Mouse (Mus musculus) CH12.LX (cell line): ENCODE measurements around the gene Sh2d5. TPM values are rescaled to one million over a fixed set of nuclear protein-coding genes. Genes with fewer than 3 reads are reported as not detected.
A peak's percentile ranks its signal among the peaks of the same experiment; 100 is the strongest.

Source experiments
- DNase-seq: peaks from one replicate; pipeline ENCODE4 v3.0.0-alpha.2; 2013; ENCODE audit errors: extremely low read depth
- H3K27ac ChIP-seq: 2 replicates; pipeline ENCODE4 v1.5.1; 2012; ENCODE audit warnings: low read depth, mild to moderate bottlenecking, control low read depth, moderate library complexity; ENCODE audit not compliant: insufficient read depth
- H3K27me3 ChIP-seq: replicated peaks from 2 replicates; pipeline ENCODE3; 2012; ENCODE audit warnings: inconsistent platforms
- H3K36me3 ChIP-seq, 2 experiments: replicated peaks in 1 of 2; 2 replicates each; pipeline versions ENCODE3 to v1.6.1; 2012; ENCODE audit warnings: inconsistent platforms in 1 of 2, low read length in 1 of 2, mild to moderate bottlenecking in 1 of 2, mixed read lengths in 1 of 2, moderate library complexity in 1 of 2; ENCODE audit not compliant: control insufficient read depth in 1 of 2, insufficient read depth in 1 of 2
- H3K4me1 ChIP-seq, 2 experiments: 2 replicates each; pipeline ENCODE4 v1.6.1; 2012; ENCODE audit warnings: inconsistent platforms in 1 of 2, moderate library complexity in 1 of 2; ENCODE audit not compliant: insufficient read depth in 2 of 2, control insufficient read depth in 1 of 2
- H3K4me2 ChIP-seq: 2 replicates; pipeline ENCODE4 v1.6.1; 2012; ENCODE audit warnings: low read depth, mild to moderate bottlenecking, control low read depth; ENCODE audit not compliant: poor library complexity, insufficient read depth, severe bottlenecking
- H3K4me3 ChIP-seq, 3 experiments: fragments of 150-350 bp in 1 of 3; sonication (generic) in 1 of 3; replicated peaks in 1 of 3; 2 replicates each; pipeline versions ENCODE3 to v1.5.1; 2011 to 2012; ENCODE audit warnings: low read depth in 2 of 3, low read length in 2 of 3, mild to moderate bottlenecking in 2 of 3, moderate library complexity in 2 of 3, control low read depth in 1 of 3, improper control_type of control experiment in 1 of 3, inconsistent platforms in 1 of 3, mixed read lengths in 1 of 3; ENCODE audit not compliant: poor library complexity in 1 of 3
- H3K79me2 ChIP-seq: replicated peaks from 2 replicates; pipeline ENCODE4 v1.6.1; 2012; ENCODE audit warnings: mild to moderate bottlenecking, moderate library complexity; ENCODE audit not compliant: control insufficient read depth, poor library complexity, insufficient read depth, severe bottlenecking; ENCODE audit errors: extremely low read depth
- H3K9ac ChIP-seq: 2 replicates; pipeline ENCODE4 v1.6.1; 2012; ENCODE audit warnings: low read depth, mild to moderate bottlenecking, control low read depth, moderate library complexity; ENCODE audit not compliant: insufficient read depth
- H3K9me3 ChIP-seq: replicated peaks from 2 replicates; pipeline ENCODE3; 2012; ENCODE audit warnings: low read length, inconsistent platforms, mixed read lengths
- BHLHE40 ChIP-seq: IDR thresholded peaks from 2 replicates; pipeline ENCODE4 v1.6.1; 2011; ENCODE audit warnings: mild to moderate bottlenecking, low read depth, low read length, improper control_type of control experiment
- CHD2 ChIP-seq: IDR thresholded peaks from 2 replicates; pipeline ENCODE4 v1.6.1; 2011; ENCODE audit warnings: low read length, improper control_type of control experiment
- CTCF ChIP-seq, 2 experiments: IDR thresholded peaks in 1 of 2; conservative IDR thresholded peaks in 1 of 2; 2 replicates each; pipeline ENCODE4 v1.5.1; 2011 to 2012; ENCODE audit warnings: low read depth in 2 of 2, low read length in 2 of 2, improper control_type of control experiment in 1 of 2, inconsistent platforms in 1 of 2, mild to moderate bottlenecking in 1 of 2, moderate library complexity in 1 of 2
- E2F4 ChIP-seq: IDR thresholded peaks from 2 replicates; pipeline ENCODE4 v1.6.1; 2011; ENCODE audit warnings: low read depth, low read length, improper control_type of control experiment; ENCODE audit not compliant: insufficient replicate concordance
- ELF1 ChIP-seq: IDR thresholded peaks from 2 replicates; pipeline ENCODE4 v1.6.1; 2014; ENCODE audit warnings: low read depth, mild to moderate bottlenecking, inconsistent platforms, low read length, improper control_type of control experiment
- EP300 ChIP-seq: IDR thresholded peaks from 2 replicates; pipeline ENCODE4 v1.6.1; 2011; ENCODE audit warnings: low read length, improper control_type of control experiment
- HCFC1 ChIP-seq: IDR thresholded peaks from 2 replicates; pipeline ENCODE4 v1.6.1; 2012; ENCODE audit warnings: low read depth, mild to moderate bottlenecking, inconsistent platforms, low read length, improper control_type of control experiment
- IRF4 ChIP-seq: IDR thresholded peaks from 2 replicates; pipeline ENCODE4 v1.6.1; 2014; ENCODE audit warnings: low read depth, mild to moderate bottlenecking, inconsistent platforms, low read length, improper control_type of control experiment
- JUN ChIP-seq: IDR thresholded peaks from 2 replicates; pipeline ENCODE4 v1.6.1; 2011; ENCODE audit warnings: low read depth, mild to moderate bottlenecking, low read length, improper control_type of control experiment, moderate library complexity; ENCODE audit not compliant: insufficient read depth
- JUND ChIP-seq: conservative IDR thresholded peaks from 2 replicates; pipeline ENCODE4 v1.6.1; 2011; ENCODE audit warnings: low read depth, low read length, improper control_type of control experiment
- KAT2A ChIP-seq: IDR thresholded peaks from 2 replicates; pipeline ENCODE4 v1.6.1; 2012; ENCODE audit warnings: low read length, improper control_type of control experiment, inconsistent platforms; ENCODE audit not compliant: insufficient replicate concordance
- MAFK ChIP-seq: IDR thresholded peaks from 2 replicates; pipeline ENCODE4 v1.6.1; 2011; ENCODE audit warnings: low read length, improper control_type of control experiment; ENCODE audit not compliant: insufficient replicate concordance
- MAX ChIP-seq: IDR thresholded peaks from 2 replicates; pipeline ENCODE4 v1.6.1; 2011; ENCODE audit warnings: low read length, improper control_type of control experiment
- MAZ ChIP-seq: IDR thresholded peaks from 2 replicates; pipeline ENCODE4 v1.6.1; 2012; ENCODE audit warnings: low read depth, mild to moderate bottlenecking, inconsistent platforms, low read length, improper control_type of control experiment, moderate library complexity
- MEF2A ChIP-seq: IDR thresholded peaks from 2 replicates; pipeline ENCODE4 v1.6.1; 2014; ENCODE audit warnings: low read depth, mild to moderate bottlenecking, inconsistent platforms, low read length, improper control_type of control experiment, borderline replicate concordance
- MYC ChIP-seq: IDR thresholded peaks from 2 replicates; pipeline ENCODE4 v1.6.1; 2011; ENCODE audit warnings: low read depth, mild to moderate bottlenecking, improper control_type of control experiment, low read length
- NELFE ChIP-seq: IDR thresholded peaks from 2 replicates; pipeline ENCODE4 v1.6.1; 2011; ENCODE audit warnings: low read depth, low read length, improper control_type of control experiment
- NRF1 ChIP-seq: IDR thresholded peaks from 2 replicates; pipeline ENCODE4 v1.6.1; 2014; ENCODE audit warnings: low read depth, mild to moderate bottlenecking, inconsistent platforms, low read length, improper control_type of control experiment, moderate library complexity
- PAX5 ChIP-seq: IDR thresholded peaks from 2 replicates; pipeline ENCODE4 v1.6.1; 2012; ENCODE audit warnings: low read length, inconsistent platforms, mixed read lengths
- RAD21 ChIP-seq: IDR thresholded peaks from 2 replicates; pipeline ENCODE4 v1.6.1; 2011; ENCODE audit warnings: low read depth, mild to moderate bottlenecking, low read length, improper control_type of control experiment, moderate library complexity
- RCOR1 ChIP-seq: conservative IDR thresholded peaks from 2 replicates; pipeline ENCODE4 v1.6.1; 2012; ENCODE audit warnings: low read depth, mild to moderate bottlenecking, inconsistent platforms, low read length, improper control_type of control experiment
- SMC3 ChIP-seq: IDR thresholded peaks from 2 replicates; pipeline ENCODE4 v1.6.1; 2011; ENCODE audit warnings: low read depth, low read length, improper control_type of control experiment
- ZC3H11A ChIP-seq: IDR thresholded peaks from 2 replicates; pipeline ENCODE4 v1.6.1; 2012; ENCODE audit warnings: low read depth, mild to moderate bottlenecking, inconsistent platforms, low read length, improper control_type of control experiment
- ZKSCAN1 ChIP-seq: IDR thresholded peaks from 2 replicates; pipeline ENCODE4 v1.6.1; 2012; ENCODE audit warnings: low read depth, inconsistent platforms, low read length, improper control_type of control experiment, borderline replicate concordance
- ZMIZ1 ChIP-seq: IDR thresholded peaks from 2 replicates; pipeline ENCODE4 v1.6.1; 2012; ENCODE audit warnings: low read depth, mild to moderate bottlenecking, inconsistent platforms, low read length, improper control_type of control experiment
- ZNF384 ChIP-seq: IDR thresholded peaks from 2 replicates; pipeline ENCODE4 v1.6.1; 2012; ENCODE audit warnings: low read depth, low read length, improper control_type of control experiment, inconsistent platforms
- dilution Hi-C: fragments of 300-500 bp; cut with MboI; formaldehyde crosslinking; loops from 2 replicates; pipeline ENCODE4 v1.14.3; 2020; ENCODE audit warnings: low sequenced_read_pairs; ENCODE audit not compliant: extremely low pct_unique_long_range_greater_than_20kb, extremely low pct_ligation_motif_present
- in situ Hi-C: fragments of 300-500 bp; cut with MboI; formaldehyde crosslinking; loops from 3 replicates; pipeline ENCODE4 v1.14.3; 2019; ENCODE audit warnings: low sequenced_read_pairs, low pct_ligation_motif_present, low pct_unique_long_range_greater_than_20kb, mixed read lengths
- polyA plus RNA-seq: library from polyadenylated mRNA; unstranded; fragments of >175 nt; gene quantifications from 2 replicates; pipeline ENCODE4 v1.2.1, GENCODE M21; 2012; ENCODE audit warnings: low read depth; ENCODE audit not compliant: insufficient read length
- total RNA-seq, 2 experiments: library from RNA; depleted of rRNA; stranded (reverse); fragments of 300-350 nt in 1 of 2; fragments of >200 nt in 1 of 2; gene quantifications; 2 replicates each; pipeline ENCODE4 v1.2.3; 2012 to 2014

Gene Sh2d5
- total and polyA plus RNA-seq, 3 experiments: 0.24 to 0.68 (median 0.57) TPM

- H3K27me3 ChIP-seq: peaks cover 20% of the 10 kb centered on the region
- H3K36me3 ChIP-seq: no peaks in the 10 kb centered on the region
- in situ Hi-C loops: no loop called here
- no peak overlapping the region for H3K27ac ChIP-seq
- dilution Hi-C loops: no loop called here
- H3K9ac ChIP-seq: no peak overlapping the region
- no peak overlapping the region for H3K4me3 ChIP-seq
- H3K79me2 ChIP-seq: no peaks in the 10 kb centered on the region
- H3K4me1 ChIP-seq: peaks cover 0 to 17% of the 10 kb centered on the region in 2 experiments; a peak in 2 of 4 replicates
- peak; percentile 95 for DNase-seq
- H3K9me3 ChIP-seq: peaks cover 6% of the 10 kb centered on the region
- H3K4me2 ChIP-seq: no peak overlapping the region
- peak; percentile 42; the same call in 1 of the 2 replicates for TF ChIP-seq ZNF384
- TF ChIP-seq MAZ: no peak
- no peak for TF ChIP-seq BHLHE40
- TF ChIP-seq JUND: 0 out of 2 replicates have a peak, but pooled peaks have one; percentile 66
- TF ChIP-seq MAX: 0 out of 2 replicates have a peak, but pooled peaks have one; percentile 19
- no peak for TF ChIP-seq EP300
- no peak for TF ChIP-seq E2F4
- TF ChIP-seq JUN: no peak
- TF ChIP-seq IRF4: no peak
- TF ChIP-seq CTCF (conservative IDR thresholded peaks at IDR 0.05 in 1 of 2, IDR thresholded peaks at IDR 0.05 in 1 of 2; ENCODE audit: low read depth in 2 of 2, low read length in 2 of 2): peak; percentile 100
- no peak for TF ChIP-seq MAFK
- no peak for TF ChIP-seq NRF1
- no peak for TF ChIP-seq CHD2
- TF ChIP-seq ZMIZ1: no peak
- no peak for TF ChIP-seq ELF1
- peak; percentile 13; the same call in 1 of the 2 replicates for TF ChIP-seq MEF2A
- no peak for TF ChIP-seq RCOR1
- peak; percentile 95; the same call in 1 of the 2 replicates for TF ChIP-seq NELFE
- TF ChIP-seq KAT2A: no peak
- peak; percentile 70 for TF ChIP-seq RAD21
- no peak for TF ChIP-seq PAX5
- peak; percentile 82 for TF ChIP-seq MYC
- TF ChIP-seq ZC3H11A: peak; percentile 26; the same call in 1 of the 2 replicates
- peak; percentile 95 for TF ChIP-seq SMC3
- peak; percentile 40; the same call in 1 of the 2 replicates for TF ChIP-seq HCFC1
- TF ChIP-seq ZKSCAN1: peak; percentile 54
Observed at GRCm38 (mm10) chr4:138282834-138283233, 32.6 kb downstream of the Sh2d5 start.
